Mouse (Mus musculus) liver, embryonic 14.5 days (tissue): ENCODE data around the gene Vmn1r166. TPM values are rescaled to one million over a fixed set of nuclear protein-coding genes. Genes with fewer than 3 reads are reported as not detected.
"Not testable (repeated sequence)": the region's sequence is repeated elsewhere in the genome, so short reads cannot be mapped to it uniquely, and the experiment has no call there.

Source experiments
- ATAC-seq: fragments of 200-750 bp; cut with Nextera tagmentation; 2 replicates; pipeline ENCODE4 v1.8.0; 2017; ENCODE audit warnings: moderate number of reproducible peaks, mild to moderate bottlenecking, moderate library complexity; ENCODE audit not compliant: insufficient read depth
- DNase-seq, 3 experiments: peaks; one replicate each; pipeline ENCODE4 v3.0.0-alpha.2; 2012 to 2013; ENCODE audit warnings: low read depth in 3 of 3, low spot score in 3 of 3
- H3K27ac ChIP-seq: fragments of 300-500 bp; sonication (generic); 2 replicates; pipeline ENCODE4 v1.5.1; 2014; ENCODE audit warnings: moderate library complexity, mild to moderate bottlenecking, control low read depth, inconsistent platforms
- H3K27me3 ChIP-seq: fragments of 300-500 bp; sonication (generic); 2 replicates; pipeline ENCODE4 v1.6.1; 2014; ENCODE audit warnings: mild to moderate bottlenecking, low read length, moderate library complexity; ENCODE audit not compliant: control insufficient read depth, insufficient read depth
- H3K36me3 ChIP-seq: fragments of 300-500 bp; sonication (generic); replicated peaks from 2 replicates; pipeline ENCODE4 v1.6.1; 2014; ENCODE audit warnings: low read depth; ENCODE audit not compliant: control insufficient read depth, insufficient read depth
- H3K4me1 ChIP-seq, 2 experiments: fragments of 200-500 bp in 1 of 2; fragments of 300-500 bp in 1 of 2; sonication (generic) in 1 of 2; replicated peaks; 2 replicates each; pipeline ENCODE4 v1.6.1; 2012 to 2014; ENCODE audit warnings: antibody characterized with exemption in 1 of 2, inconsistent platforms in 1 of 2, low read length in 1 of 2; ENCODE audit not compliant: control insufficient read depth in 2 of 2, insufficient read depth in 2 of 2
- H3K4me2 ChIP-seq: fragments of 300-500 bp; sonication (generic); 2 replicates; pipeline ENCODE4 v1.6.1; 2014; ENCODE audit warnings: low read depth, mild to moderate bottlenecking, control low read depth, moderate library complexity
- H3K4me3 ChIP-seq, 2 experiments: fragments of 200-500 bp in 1 of 2; fragments of 300-500 bp in 1 of 2; sonication (generic) in 1 of 2; 2 replicates each; pipeline ENCODE4 v1.5.1; 2012 to 2014; ENCODE audit warnings: low read depth in 2 of 2, low read length in 2 of 2, mild to moderate bottlenecking in 2 of 2, control low read depth in 1 of 2, inconsistent platforms in 1 of 2, moderate library complexity in 1 of 2; ENCODE audit not compliant: insufficient read depth in 1 of 2
- H3K9ac ChIP-seq: fragments of 300-500 bp; sonication (generic); replicated peaks from 2 replicates; pipeline ENCODE4 v1.6.1; 2014; ENCODE audit warnings: mild to moderate bottlenecking, control low read depth, moderate library complexity
- H3K9me3 ChIP-seq: fragments of 300-500 bp; sonication (generic); 2 replicates; pipeline ENCODE4 v1.6.1; 2016; ENCODE audit warnings: low read length, mixed read lengths; ENCODE audit not compliant: control insufficient read depth
- WGBS: fragments of 180-500 bp; shearing (Covaris S2); extraction: QIAGEN DNeasy Blood & Tissue Kit; methylation state at CpG from one replicate; pipeline ENCODE4 v1.1.7; 2014; ENCODE audit not compliant: insufficient replicate concordance; 5-methylcytosine and 5-hydroxymethylcytosine counted together
- polyA plus RNA-seq, 2 experiments: library from polyadenylated mRNA; depleted of rRNA in 1 of 2; stranded (reverse) in 1 of 2; unstranded in 1 of 2; fragments of >200 nt; fragmentation: Nextera tagmentation in 1 of 2; extraction: Ambion mirVana in 1 of 2; gene quantifications; 2 replicates each; pipeline versions ENCODE4 v1.2.1 to v1.2.3; 2012 to 2014

The Vmn1r166 gene
- polyA plus RNA-seq (2012; rRNA removed) (not detected in 2 replicates), polyA plus RNA-seq (2014; fragmentation: Nextera tagmentation; extraction: Ambion mirVana) (not detected in 2 replicates)

GRCm38 (mm10) chr7:23251582-23251981 lies at the start of gene Vmn1r166:
Gene Vmn1r166, minus strand, starts transcription at chr7:23251682.
- H3K27ac ChIP-seq, ATAC-seq, H3K9ac ChIP-seq, H3K4me3 ChIP-seq, H3K27me3 ChIP-seq, H3K36me3 ChIP-seq, H3K4me1 ChIP-seq, H3K9me3 ChIP-seq, DNase-seq, H3K4me2 ChIP-seq: not testable (repeated sequence)
- WGBS = no CpG with 5 or more reads among the region's 2 CpGs

DNA sequence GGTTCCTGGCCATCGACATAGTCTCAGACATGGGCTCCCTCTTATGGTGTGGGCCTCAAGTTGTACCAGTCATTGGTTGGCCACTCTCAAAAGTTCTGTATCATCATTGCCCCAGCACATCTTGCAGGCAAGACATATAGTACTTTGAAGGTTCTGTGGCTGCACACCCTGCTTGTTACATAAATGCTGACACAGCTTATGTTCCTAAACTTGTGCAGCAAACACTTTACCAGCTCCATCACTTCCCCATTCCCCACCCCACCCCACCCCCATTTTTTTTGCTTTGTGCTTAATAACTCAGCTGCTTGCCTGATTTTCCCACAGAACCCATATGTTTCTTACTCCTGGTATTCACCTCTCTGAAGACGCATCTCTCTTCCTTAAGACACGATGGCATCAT lies 49.4 kb upstream of the Vmn1r166 start, which contains the start of gene Nlrp4e:
Nlrp4e (plus strand) TSS at position 301 of the 400 bp plus-strand sequence.
- not testable (repeated sequence) for H3K36me3 ChIP-seq, H3K9me3 ChIP-seq, H3K4me2 ChIP-seq, ATAC-seq, H3K27ac ChIP-seq, H3K4me3 ChIP-seq, H3K9ac ChIP-seq, H3K4me1 ChIP-seq, H3K27me3 ChIP-seq, DNase-seq
- 52% methylated on average over 3 of the region's 3 CpGs for WGBS

GRCm38 (mm10) chr7:23278800-23279199 lies 27.3 kb upstream of the Vmn1r166 start, which contains the start of gene Gm6902:
Gene Gm6902, minus strand, starts transcription at chr7:23278900.
- not testable (repeated sequence) for DNase-seq, H3K27me3 ChIP-seq, H3K9me3 ChIP-seq, H3K4me1 ChIP-seq, H3K36me3 ChIP-seq, ATAC-seq, H3K4me3 ChIP-seq, H3K27ac ChIP-seq, H3K9ac ChIP-seq, H3K4me2 ChIP-seq
- no CpG with 5 or more reads among the region's 2 CpGs for WGBS

- not testable (repeated sequence) for H3K4me3 ChIP-seq, H3K4me1 ChIP-seq, ATAC-seq, H3K9ac ChIP-seq, H3K27ac ChIP-seq, H3K36me3 ChIP-seq, H3K9me3 ChIP-seq, DNase-seq, H3K27me3 ChIP-seq, H3K4me2 ChIP-seq
- WGBS = no CpG with 5 or more reads among the region's 3 CpGs
These were observed 34.5 kb downstream of the Vmn1r166 start, which contains the start of gene Vmn1r165 for GRCm38 (mm10) chr7:23217032-23217431. Gene Vmn1r165, plus strand, starts transcription at chr7:23217332.

Other genes starting within 250 kb of the Vmn1r166 start
- gene Gm4216, start 231.8 kb downstream of the Vmn1r166 start, polyA plus RNA-seq (2012; rRNA removed) = not detected in 2 replicates
- gene Gm4216, start 231.8 kb downstream of the Vmn1r166 start, polyA plus RNA-seq (2014; fragmentation: Nextera tagmentation; extraction: Ambion mirVana) = not detected in 2 replicates
- not detected in 2 replicates for gene Vmn1r163, start 196.1 kb downstream of the Vmn1r166 start, polyA plus RNA-seq (2012; rRNA removed)
- gene Vmn1r163, start 196.1 kb downstream of the Vmn1r166 start, polyA plus RNA-seq (2014; fragmentation: Nextera tagmentation; extraction: Ambion mirVana) = not detected in 2 replicates
- gene Gm8720, start 184.2 kb downstream of the Vmn1r166 start, polyA plus RNA-seq (2012; rRNA removed) = not detected in 2 replicates
- not detected in 2 replicates for gene Gm8720, start 184.2 kb downstream of the Vmn1r166 start, polyA plus RNA-seq (2014; fragmentation: Nextera tagmentation; extraction: Ambion mirVana)
- gene Gm10662, start 107.2 kb downstream of the Vmn1r166 start, polyA plus RNA-seq (2012; rRNA removed) = not detected in 2 replicates
- gene Gm10662, start 107.2 kb downstream of the Vmn1r166 start, polyA plus RNA-seq (2014; fragmentation: Nextera tagmentation; extraction: Ambion mirVana) = not detected in 2 replicates
- not detected in 2 replicates for gene Vmn1r165, start 34.4 kb downstream of the Vmn1r166 start, polyA plus RNA-seq (2012; rRNA removed)
- gene Vmn1r165, start 34.4 kb downstream of the Vmn1r166 start, polyA plus RNA-seq (2014; fragmentation: Nextera tagmentation; extraction: Ambion mirVana) = not detected in 2 replicates
- gene Gm6902, start 27.2 kb upstream of the Vmn1r166 start, polyA plus RNA-seq (2012; rRNA removed) = not detected in 2 replicates
- gene Gm6902, start 27.2 kb upstream of the Vmn1r166 start, polyA plus RNA-seq (2014; fragmentation: Nextera tagmentation; extraction: Ambion mirVana) = not detected in 2 replicates
- gene Nlrp4e, start 49.5 kb upstream of the Vmn1r166 start, polyA plus RNA-seq (2012; rRNA removed) = not detected in 2 replicates
- not detected in 2 replicates for gene Nlrp4e, start 49.5 kb upstream of the Vmn1r166 start, polyA plus RNA-seq (2014; fragmentation: Nextera tagmentation; extraction: Ambion mirVana)
- gene Nlrp5, start 134.2 kb upstream of the Vmn1r166 start, polyA plus RNA-seq (2012; rRNA removed) = not detected in 2 replicates
- not detected in 2 replicates for gene Nlrp5, start 134.2 kb upstream of the Vmn1r166 start, polyA plus RNA-seq (2014; fragmentation: Nextera tagmentation; extraction: Ambion mirVana)